Comparison of ENCODE assay signal across 19 mouse cellular contexts in genomic region chr10:43998503-43999082, GRCm38 (mm10).
DNase-seq lines count a peak whose midpoint lies in the region; ATAC-seq and TF ChIP-seq lines count a peak whose summit lies in the region.
"Had no signal": no experiment of that assay in that cellular context is flagged by ENCODE, and none has a peak within 500 bp of the region (broad histone marks: within the 10 kb centered on the region; RNA-seq: fewer than 3 reads in every experiment).

No protein-coding gene starts in this region.

- H3K36me3 ChIP-seq in C2C12 (ENCODE audit: control insufficient read depth, insufficient read depth), result peaks cover 17% of the 10 kb centered on the region
- H3K36me3 ChIP-seq in liver, embryonic 15.5 days (replicated peaks), result no peaks in the 10 kb centered on the region
- H3K36me3 ChIP-seq in lung, postnatal 0 days (ENCODE audit: insufficient read depth, low read length), result no peaks in the 10 kb centered on the region
- H3K36me3 ChIP-seq: embryonic facial prominence, embryonic 15.5 days; forebrain, embryonic 15.5 days; midbrain, embryonic 15.5 days had no signal

- H3K79me2 ChIP-seq in C2C12 (ENCODE audit: control insufficient read depth, insufficient read depth), result peaks cover 96% of the 10 kb centered on the region

- H3K4me1 ChIP-seq in bone marrow macrophage, adult 2 months (ENCODE audit: control insufficient read depth, insufficient read depth, low read length), result peaks cover 70% of the 10 kb centered on the region
- H3K4me1 ChIP-seq in liver, embryonic 15.5 days (replicated peaks), result peaks cover 23% of the 10 kb centered on the region
- no peaks in the 10 kb centered on the region for H3K4me1 ChIP-seq in lung, postnatal 0 days (ENCODE audit: insufficient read depth, low read depth, low read length)

- H3ac ChIP-seq in C2C12 (ENCODE audit: control insufficient read depth, insufficient read length, low read depth), result peak overlapping the region; percentile 10

- no peaks in the 10 kb centered on the region for H3K9me3 ChIP-seq in liver, embryonic 15.5 days (replicated peaks)
- no peaks in the 10 kb centered on the region for H3K9me3 ChIP-seq in lung, postnatal 0 days (ENCODE audit: low read length)
- H3K9me3 ChIP-seq: embryonic facial prominence, embryonic 15.5 days; forebrain, embryonic 15.5 days; midbrain, embryonic 15.5 days had no signal

- 42% methylated on average over 8 of the region's 8 CpGs for WGBS in liver, embryonic 15.5 days (ENCODE audit: insufficient replicate concordance)
- WGBS in lung, postnatal 0 days, result 84% methylated on average over 8 of the region's 8 CpGs

- DNase-seq in adrenal gland, postnatal 25 days, result peak; percentile 12
- DNase-seq in adrenal gland, adult 2 months, result no peak
- no peak for DNase-seq in urinary bladder, postnatal 4 days (ENCODE audit: low spot score in 2 of 2)
- no peak for DNase-seq in lung, postnatal 0 days (ENCODE audit: low spot score)
- DNase-seq in thymus, adult 18-20 months, result no peak
- DNase-seq: B cell, adult 2 months; cerebellum, adult 2 months; gastrocnemius, adult 2 months; heart, postnatal 10 days; kidney, adult 8-10 months; kidney, postnatal 36 days; lung, embryonic 14.5 days had no signal

- no peaks in the 10 kb centered on the region for H3K27me3 ChIP-seq in C2C12 (ENCODE audit: control insufficient read depth, insufficient read depth, insufficient read length)
- H3K27me3 ChIP-seq in liver, embryonic 15.5 days, result peaks cover 35% of the 10 kb centered on the region
- H3K27me3 ChIP-seq in lung, postnatal 0 days (replicated peaks; ENCODE audit: insufficient read depth, low read length), result peaks cover 9% of the 10 kb centered on the region; the same call in 1 of the 2 replicates

- H3K9ac ChIP-seq in liver, embryonic 15.5 days, result no peak overlapping the region
- H3K9ac ChIP-seq in lung, postnatal 0 days (replicated peaks; ENCODE audit: low read depth), result no peak overlapping the region
- H3K9ac ChIP-seq: embryonic facial prominence, embryonic 15.5 days; forebrain, embryonic 15.5 days; lung, embryonic 14.5 days; midbrain, embryonic 15.5 days had no signal

- peak overlapping the region; percentile 28 for H3K27ac ChIP-seq in bone marrow macrophage, adult 2 months (ENCODE audit: insufficient read depth, low read depth, low read length)
- H3K27ac ChIP-seq in liver, embryonic 15.5 days (replicated peaks), result no peak overlapping the region
- H3K27ac ChIP-seq in lung, postnatal 0 days (ENCODE audit: low read length), result no peak overlapping the region
- H3K27ac ChIP-seq: embryonic facial prominence, embryonic 15.5 days; forebrain, embryonic 15.5 days; gastrocnemius, adult 2 months; midbrain, embryonic 15.5 days had no signal

- H3K4me2 ChIP-seq in liver, embryonic 15.5 days, result no peak overlapping the region
- no peak overlapping the region for H3K4me2 ChIP-seq in lung, postnatal 0 days (replicated peaks; ENCODE audit: low read depth, low read length)
- H3K4me2 ChIP-seq: embryonic facial prominence, embryonic 15.5 days; forebrain, embryonic 15.5 days; lung, embryonic 14.5 days; midbrain, embryonic 15.5 days had no signal

- TF ChIP-seq EP300 in lung, postnatal 0 days (IDR thresholded peaks at IDR 0.05), result no peak

- 0 out of 2 replicates have a peak, but pooled peaks have one; percentile 47 for ATAC-seq in liver, embryonic 15.5 days (ENCODE audit: insufficient read depth)
- ATAC-seq in lung, postnatal 0 days, result no peak
- ATAC-seq: forebrain, embryonic 15.5 days; hindbrain, embryonic 16.5 days; midbrain, embryonic 15.5 days had no signal

- H3K79me3 ChIP-seq in C2C12 (ENCODE audit: low read depth), result peaks cover 58% of the 10 kb centered on the region

- TF ChIP-seq POLR2A in bone marrow macrophage, adult 2 months (IDR thresholded peaks at IDR 0.05; ENCODE audit: borderline replicate concordance, low read depth, low read length), result no peak

- no peak for TF ChIP-seq CTCF in C2C12 (IDR thresholded peaks at IDR 0.05; ENCODE audit: control insufficient read depth, insufficient read depth, insufficient read length)
- TF ChIP-seq CTCF in bone marrow macrophage, adult 2 months (IDR thresholded peaks at IDR 0.05; ENCODE audit: low read depth, low read length), result no peak
- TF ChIP-seq CTCF in lung, postnatal 0 days (IDR thresholded peaks at IDR 0.05), result no peak

- no peak overlapping the region for H3K4me3 ChIP-seq in C2C12 (ENCODE audit: insufficient read depth, poor library complexity, severe bottlenecking)
- no peak overlapping the region for H3K4me3 ChIP-seq in bone marrow macrophage, adult 2 months (ENCODE audit: insufficient read depth, low read length)
- H3K4me3 ChIP-seq in liver, embryonic 15.5 days (replicated peaks), result no peak overlapping the region
- H3K4me3 ChIP-seq in lung, postnatal 0 days (ENCODE audit: low read depth, low read length), result no peak overlapping the region
- H3K4me3 ChIP-seq: embryonic facial prominence, embryonic 15.5 days; forebrain, embryonic 15.5 days; gastrocnemius, adult 2 months; midbrain, embryonic 15.5 days had no signal

TF ChIP-seq in C2C12, 6 proteins besides CTCF, POLR2A, EP300 and RAD21:
- TF ChIP-seq FOSL1 (IDR thresholded peaks at IDR 0.05; ENCODE audit: insufficient read depth, low read length, poor library complexity, severe bottlenecking) (peak; percentile 87), MYOG (IDR thresholded peaks at IDR 0.05; ENCODE audit: control insufficient read depth, extremely low read depth, insufficient read length) (no peak), CEBPB (IDR thresholded peaks at IDR 0.05; ENCODE audit: low read depth) (no peak), MYOD1 (IDR thresholded peaks at IDR 0.05; ENCODE audit: control insufficient read depth, insufficient read length, low read depth) (peak; percentile 52), USF1 (IDR thresholded peaks at IDR 0.05; ENCODE audit: low read depth) (no peak), MAX (IDR thresholded peaks at IDR 0.05) (peak; percentile 70)
TF ChIP-seq in C2C12: peak in this region for 3.
